In the genomic region with DNA sequence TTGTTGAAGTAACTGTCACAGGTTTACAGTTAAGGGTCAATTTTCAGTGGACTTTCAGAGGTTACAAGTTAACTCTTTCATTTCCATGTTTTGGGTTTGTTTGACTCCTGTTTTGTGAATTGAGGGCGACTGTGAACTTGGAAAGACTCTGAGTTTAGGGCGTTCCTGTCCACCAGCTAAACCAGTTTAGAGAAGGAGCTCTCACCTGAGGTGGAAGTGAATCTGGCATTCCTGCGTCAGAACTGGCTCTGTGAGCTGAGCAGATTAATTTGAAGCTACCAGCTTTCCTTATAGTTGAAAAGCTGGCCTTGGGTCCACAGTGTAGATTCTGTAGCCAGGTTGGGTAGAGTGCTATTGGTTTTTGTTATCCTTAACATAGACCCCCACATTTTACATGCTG, we compare ENCODE assay signal across 8 mouse cellular contexts. TPM values are rescaled to one million over a fixed set of nuclear protein-coding genes. Genes with fewer than 3 reads are reported as not detected.
DNase-seq lines count a peak whose midpoint lies in the region; ATAC-seq and TF ChIP-seq lines count a peak whose summit lies in the region.

No protein-coding gene starts in this region.

- peak; percentile 48 for DNase-seq in lung, embryonic 14.5 days
- no peak for DNase-seq in lung, postnatal 14 days
- no peak for DNase-seq in forebrain, embryonic 14.5 days (ENCODE audit: low spot score)
- no peak for DNase-seq in adrenal gland, adult 18-20 months (ENCODE audit: low spot score in 2 of 2)
- no peak for DNase-seq in cerebellum, adult 9-11 months
- DNase-seq in retina, postnatal 1 day: no peak

- peak overlapping the region; percentile 86 for H3K4me2 ChIP-seq in lung, embryonic 14.5 days
- H3K4me2 ChIP-seq in forebrain, embryonic 14.5 days (ENCODE audit: low read length): peak overlapping the region; percentile 87; the same call in 1 of the 2 replicates
- peak overlapping the region; percentile 92 for H3K4me2 ChIP-seq in liver, embryonic 15.5 days
- H3K4me2 ChIP-seq in neural tube, embryonic 15.5 days: peak overlapping the region; percentile 67

- TF ChIP-seq CTCF in lung, embryonic 14.5 days (IDR thresholded peaks at IDR 0.05; ENCODE audit: low read depth): no peak

- no peak for ATAC-seq in lung, embryonic 14.5 days (ENCODE audit: insufficient read depth)
- ATAC-seq in forebrain, embryonic 14.5 days: no peak
- ATAC-seq in liver, embryonic 15.5 days (ENCODE audit: insufficient read depth): no peak
- no peak for ATAC-seq in neural tube, embryonic 15.5 days (ENCODE audit: low FRiP score)

- H3K27me3 ChIP-seq in lung, embryonic 14.5 days (ENCODE audit: insufficient read depth, low read length): no peaks in the 10 kb centered on the region
- no peaks in the 10 kb centered on the region for H3K27me3 ChIP-seq in forebrain, embryonic 14.5 days (replicated peaks; ENCODE audit: control insufficient read depth, insufficient read depth, low read length)
- no peaks in the 10 kb centered on the region for H3K27me3 ChIP-seq in liver, embryonic 15.5 days
- no peaks in the 10 kb centered on the region for H3K27me3 ChIP-seq in neural tube, embryonic 15.5 days (replicated peaks)

- H3K4me1 ChIP-seq in lung, embryonic 14.5 days (ENCODE audit: insufficient read depth): peaks cover 25% of the 10 kb centered on the region
- peaks cover 29% of the 10 kb centered on the region for H3K4me1 ChIP-seq in forebrain, embryonic 14.5 days (ENCODE audit: control insufficient read depth, insufficient read depth, low read length)
- H3K4me1 ChIP-seq in liver, embryonic 15.5 days (replicated peaks): peaks cover 83% of the 10 kb centered on the region
- H3K4me1 ChIP-seq in neural tube, embryonic 15.5 days: peaks cover 57% of the 10 kb centered on the region

- H3K27ac ChIP-seq in lung, embryonic 14.5 days (ENCODE audit: low read depth): peak overlapping the region; percentile 42
- no peak overlapping the region for H3K27ac ChIP-seq in forebrain, embryonic 14.5 days (ENCODE audit: low read depth, low read length)
- peak overlapping the region; percentile 98 for H3K27ac ChIP-seq in liver, embryonic 15.5 days (replicated peaks)
- no peak overlapping the region for H3K27ac ChIP-seq in neural tube, embryonic 15.5 days (replicated peaks)

- no peak overlapping the region for H3K4me3 ChIP-seq in lung, embryonic 14.5 days (ENCODE audit: low read depth, low read length)
- 0 out of 2 replicates have a peak overlapping the region, but pooled peaks have one; percentile 74 for H3K4me3 ChIP-seq in forebrain, embryonic 14.5 days (ENCODE audit: low read depth, low read length)
- peak overlapping the region; percentile 90 for H3K4me3 ChIP-seq in liver, embryonic 15.5 days (replicated peaks)
- H3K4me3 ChIP-seq in neural tube, embryonic 15.5 days (replicated peaks): no peak overlapping the region

- 55% methylated on average over 3 of the region's 3 CpGs for WGBS in lung, embryonic 14.5 days
- WGBS in forebrain, embryonic 14.5 days: 72% methylated on average over 3 of the region's 3 CpGs
- WGBS in liver, embryonic 15.5 days (ENCODE audit: insufficient replicate concordance): 48% methylated on average over 3 of the region's 3 CpGs
- WGBS in neural tube, embryonic 15.5 days: 78% methylated on average over 3 of the region's 3 CpGs

- H3K9me3 ChIP-seq in lung, embryonic 14.5 days (ENCODE audit: low read depth, low read length): no peaks in the 10 kb centered on the region
- H3K9me3 ChIP-seq in forebrain, embryonic 14.5 days (replicated peaks; ENCODE audit: control insufficient read depth, low read length): no peaks in the 10 kb centered on the region
- no peaks in the 10 kb centered on the region for H3K9me3 ChIP-seq in liver, embryonic 15.5 days (replicated peaks)
- no peaks in the 10 kb centered on the region for H3K9me3 ChIP-seq in neural tube, embryonic 15.5 days (replicated peaks)

- no peaks in the 10 kb centered on the region for H3K36me3 ChIP-seq in lung, embryonic 14.5 days (ENCODE audit: insufficient read depth)
- H3K36me3 ChIP-seq in forebrain, embryonic 14.5 days (ENCODE audit: control insufficient read depth, insufficient read depth, low read length): no peaks in the 10 kb centered on the region
- H3K36me3 ChIP-seq in liver, embryonic 15.5 days (replicated peaks): no peaks in the 10 kb centered on the region; the same call in 1 of the 2 replicates
- H3K36me3 ChIP-seq in neural tube, embryonic 15.5 days: no peaks in the 10 kb centered on the region

- no peak overlapping the region for H3K9ac ChIP-seq in lung, embryonic 14.5 days
- peak overlapping the region; percentile 29; the same call in 1 of the 2 replicates for H3K9ac ChIP-seq in forebrain, embryonic 14.5 days (ENCODE audit: low read length)
- H3K9ac ChIP-seq in liver, embryonic 15.5 days: peak overlapping the region; percentile 91; the same call in 1 of the 2 replicates
- peak overlapping the region; percentile 41; the same call in 1 of the 2 replicates for H3K9ac ChIP-seq in neural tube, embryonic 15.5 days (replicated peaks)

RNA-seq across cellular contexts. Expression of gene Gm20388, which starts 2.5 kb away (rescaled TPM):
- polyA plus RNA-seq in lung, embryonic 14.5 days (2014; fragmentation: Nextera tagmentation; extraction: Ambion mirVana): not detected in 2 replicates
- polyA plus RNA-seq in forebrain, embryonic 14.5 days (2014; fragmentation: Nextera tagmentation; extraction: Ambion mirVana): 4.5 and 7.4 TPM in 2 replicates
- 3.0 TPM in 1 of 2 replicates, not detected in the other for polyA plus RNA-seq in liver, embryonic 15.5 days (2015; fragmentation: Nextera tagmentation; extraction: Ambion mirVana)
- polyA plus RNA-seq in neural tube, embryonic 15.5 days (2015; fragmentation: Nextera tagmentation; extraction: Ambion mirVana): 3.5 TPM in 1 of 2 replicates, not detected in the other
- total RNA-seq in adrenal gland, adult 18-20 months (2021): 1 to 10 TPM; 1.3 to 8.5 TPM

RNA-seq across cellular contexts. Expression of gene Usp10, which starts 3.0 kb away (rescaled TPM):
- polyA plus RNA-seq in lung, embryonic 14.5 days (2014; fragmentation: Nextera tagmentation; extraction: Ambion mirVana): 142 and 155 TPM in 2 replicates
- 94.2 and 119 TPM in 2 replicates for polyA plus RNA-seq in forebrain, embryonic 14.5 days (2014; fragmentation: Nextera tagmentation; extraction: Ambion mirVana)
- polyA plus RNA-seq in liver, embryonic 15.5 days (2015; fragmentation: Nextera tagmentation; extraction: Ambion mirVana): 76.7 and 91.5 TPM in 2 replicates
- polyA plus RNA-seq in neural tube, embryonic 15.5 days (2015; fragmentation: Nextera tagmentation; extraction: Ambion mirVana): 121 and 127 TPM in 2 replicates
- total RNA-seq in adrenal gland, adult 18-20 months (2021): 100 to 1,000 TPM; 114 to 127 TPM

RNA-seq across cellular contexts. Expression of gene Klhl36, which starts 51.1 kb away (rescaled TPM):
- polyA plus RNA-seq in lung, embryonic 14.5 days (2014; fragmentation: Nextera tagmentation; extraction: Ambion mirVana): 11.5 and 11.8 TPM in 2 replicates
- polyA plus RNA-seq in forebrain, embryonic 14.5 days (2014; fragmentation: Nextera tagmentation; extraction: Ambion mirVana): 11.9 and 12.5 TPM in 2 replicates
- 3.9 and 4.3 TPM in 2 replicates for polyA plus RNA-seq in liver, embryonic 15.5 days (2015; fragmentation: Nextera tagmentation; extraction: Ambion mirVana)
- polyA plus RNA-seq in neural tube, embryonic 15.5 days (2015; fragmentation: Nextera tagmentation; extraction: Ambion mirVana): 16.5 and 17.4 TPM in 2 replicates
- 1 to 10 TPM; 4.9 to 5.8 TPM for total RNA-seq in adrenal gland, adult 18-20 months (2021)

Comparison
In these comparisons a context has a peak if more than half of its experiments do, and no peak if none do; other contexts are left out.
1. H3K27ac ChIP-seq: peak in lung, embryonic 14.5 days (single experiment) and liver, embryonic 15.5 days (single experiment); none in forebrain, embryonic 14.5 days (single experiment) and neural tube, embryonic 15.5 days (single experiment).
2. H3K4me3 ChIP-seq: peak in forebrain, embryonic 14.5 days (single experiment) and liver, embryonic 15.5 days (single experiment); none in lung, embryonic 14.5 days (single experiment) and neural tube, embryonic 15.5 days (single experiment).
3. Peak in every context shown above with its lines, with median percentiles within 50 percentile points of each other: H3K4me2 ChIP-seq.